Mouse (Mus musculus) C2C12 (cell line): Measurements from ENCODE around the gene Plcg2. TPM values are rescaled to one million over a fixed set of nuclear protein-coding genes. Genes with fewer than 3 reads are reported as not detected.

Experiments used
- H3K27me3 ChIP-seq: one replicate; pipeline ENCODE4 v1.6.1; 2011; ENCODE audit not compliant: control insufficient read depth, insufficient read depth, insufficient read length
- H3K36me3 ChIP-seq: one replicate; pipeline ENCODE4 v1.6.1; 2011; ENCODE audit not compliant: control insufficient read depth, insufficient read depth
- H3K4me3 ChIP-seq: one replicate; pipeline ENCODE4 v1.5.1; 2011; ENCODE audit warnings: mild to moderate bottlenecking, control low read depth; ENCODE audit not compliant: poor library complexity, insufficient read depth, severe bottlenecking
- H3K79me2 ChIP-seq: one replicate; pipeline ENCODE4 v1.6.1; 2011; ENCODE audit not compliant: control insufficient read depth, insufficient read depth
- H3K79me3 ChIP-seq: one replicate; pipeline ENCODE4 v1.6.1; 2011; ENCODE audit warnings: low read depth, control low read depth
- H3ac ChIP-seq: one replicate; pipeline ENCODE3; 2011; ENCODE audit warnings: low read depth; ENCODE audit not compliant: control insufficient read depth, insufficient read length
- CEBPB ChIP-seq: IDR thresholded peaks from one replicate; pipeline ENCODE4 v1.6.1; 2011; ENCODE audit warnings: low read depth, mild to moderate bottlenecking, control low read depth, moderate library complexity
- CTCF ChIP-seq: IDR thresholded peaks from one replicate; pipeline ENCODE4 v1.5.1; 2011; ENCODE audit not compliant: control insufficient read depth, insufficient read depth, insufficient read length
- FOSL1 ChIP-seq: IDR thresholded peaks from one replicate; pipeline ENCODE4 v1.8.0; 2011; ENCODE audit warnings: mild to moderate bottlenecking, low read length; ENCODE audit not compliant: poor library complexity, insufficient read depth, severe bottlenecking
- MAX ChIP-seq: IDR thresholded peaks from one replicate; pipeline ENCODE4 v1.6.1; 2011; ENCODE audit warnings: mild to moderate bottlenecking, control low read depth
- MYOD1 ChIP-seq: IDR thresholded peaks from one replicate; pipeline ENCODE4 v1.6.1; 2011; ENCODE audit warnings: low read depth; ENCODE audit not compliant: control insufficient read depth, insufficient read length
- MYOG ChIP-seq: IDR thresholded peaks from one replicate; pipeline ENCODE4 v1.6.1; 2011; ENCODE audit not compliant: control insufficient read depth, insufficient read length; ENCODE audit errors: extremely low read depth
- USF1 ChIP-seq: IDR thresholded peaks from one replicate; pipeline ENCODE4 v1.6.1; 2011; ENCODE audit warnings: low read depth, mild to moderate bottlenecking, control low read depth, moderate library complexity
- polyA plus RNA-seq: library from polyadenylated mRNA; unstranded; fragments of >200 nt; fragmentation: generic; extraction: Trizol; gene quantifications from one replicate; pipeline ENCODE4 v1.2.1, GENCODE M21; 2012; ENCODE audit warnings: missing spikeins

Gene Plcg2
- polyA plus RNA-seq, 1 experiment = 0.05 TPM

- Histone ChIP-seq H3K79me3 (no peaks in the 10 kb centered on the region), H3K79me2 (no peaks in the 10 kb centered on the region), H3K4me3 (no peak overlapping the region), H3K36me3 (no peaks in the 10 kb centered on the region), H3K27me3 (peaks cover 4% of the 10 kb centered on the region), H3ac (no peak overlapping the region)
- TF ChIP-seq FOSL1 (no peak), USF1 (no peak)
Observed at GRCm38 (mm10) chr8:117542951-117543350, 44.9 kb downstream of the Plcg2 start.

- Histone ChIP-seq H3K79me2 (no peaks in the 10 kb centered on the region), H3K79me3 (no peaks in the 10 kb centered on the region), H3K27me3 (peaks cover 4% of the 10 kb centered on the region), H3K36me3 (no peaks in the 10 kb centered on the region), H3K4me3 (no peak overlapping the region), H3ac (no peak overlapping the region)
- TF ChIP-seq CEBPB = no peak
Observed at GRCm38 (mm10) chr8:117543789-117544188, 45.7 kb downstream of the Plcg2 start.

- no peaks in the 10 kb centered on the region for H3K36me3 ChIP-seq
- H3K79me3 ChIP-seq = no peaks in the 10 kb centered on the region
- TF ChIP-seq CEBPB = no peak
- no peak for TF ChIP-seq MAX
- TF ChIP-seq FOSL1 = no peak
- no peak for TF ChIP-seq MYOG
- H3K4me3 ChIP-seq = no peak overlapping the region
- peaks cover 4% of the 10 kb centered on the region for H3K27me3 ChIP-seq
- H3K79me2 ChIP-seq = no peaks in the 10 kb centered on the region
- H3ac ChIP-seq = no peak overlapping the region
Observed at GRCm38 (mm10) chr8:117545043-117545442, 47.0 kb downstream of the Plcg2 start.

- Histone ChIP-seq H3K36me3 (no peaks in the 10 kb centered on the region), H3K4me3 (no peak overlapping the region), H3K79me2 (no peaks in the 10 kb centered on the region), H3ac (no peak overlapping the region), H3K27me3 (peaks cover 4% of the 10 kb centered on the region), H3K79me3 (no peaks in the 10 kb centered on the region)
- TF ChIP-seq USF1 (no peak), CTCF (no peak), MYOG (no peak), FOSL1 (no peak), CEBPB (no peak), MYOD1 (no peak), MAX (no peak)
Observed at GRCm38 (mm10) chr8:117546386-117546785, 48.3 kb downstream of the Plcg2 start.

GRCm38 (mm10) chr8:117547945-117548344 is 49.9 kb downstream of the Plcg2 start:
- H3K79me2 ChIP-seq = no peaks in the 10 kb centered on the region
- H3ac ChIP-seq = no peak overlapping the region
- no peaks in the 10 kb centered on the region for H3K36me3 ChIP-seq
- H3K27me3 ChIP-seq = peaks cover 4% of the 10 kb centered on the region
- TF ChIP-seq MAX (no peak), FOSL1 (no peak), USF1 (no peak), CEBPB (no peak), CTCF (no peak), MYOD1 (no peak), MYOG (no peak)
- no peak overlapping the region for H3K4me3 ChIP-seq
- no peaks in the 10 kb centered on the region for H3K79me3 ChIP-seq

- H3K79me3 ChIP-seq = no peaks in the 10 kb centered on the region
- no peaks in the 10 kb centered on the region for H3K36me3 ChIP-seq
- H3K4me3 ChIP-seq = no peak overlapping the region
- H3K27me3 ChIP-seq = peaks cover 4% of the 10 kb centered on the region
- no peaks in the 10 kb centered on the region for H3K79me2 ChIP-seq
- H3ac ChIP-seq = no peak overlapping the region
- TF ChIP-seq MYOG (no peak), CEBPB (no peak), CTCF (no peak), FOSL1 (no peak), USF1 (no peak), MYOD1 (no peak), MAX (no peak)
Observed at GRCm38 (mm10) chr8:117548453-117548852, 50.4 kb downstream of the Plcg2 start.

GRCm38 (mm10) chr8:117550529-117550928 is 52.4 kb downstream of the Plcg2 start:
- no peak overlapping the region for H3ac ChIP-seq
- TF ChIP-seq CTCF (no peak), MYOD1 (no peak), USF1 (no peak), MAX (no peak), MYOG (no peak), FOSL1 (no peak), CEBPB (no peak)
- no peaks in the 10 kb centered on the region for H3K79me3 ChIP-seq
- peaks cover 2% of the 10 kb centered on the region for H3K27me3 ChIP-seq
- no peaks in the 10 kb centered on the region for H3K36me3 ChIP-seq
- H3K4me3 ChIP-seq = no peak overlapping the region
- H3K79me2 ChIP-seq = no peaks in the 10 kb centered on the region
